Mouse (Mus musculus) MEL (cell line): ENCODE data around the gene Bex6. TPM values are rescaled to one million over a fixed set of nuclear protein-coding genes. Genes with fewer than 3 reads are reported as not detected.
A peak's percentile ranks its signal among the peaks of the same experiment; 100 is the strongest.

Experiments
- DNase-seq: peaks from one replicate; pipeline ENCODE4 v3.0.0; 2011; ENCODE audit warnings: low read depth, low spot score
- H3K27ac ChIP-seq: 2 replicates; pipeline ENCODE4 v1.5.1; 2012; ENCODE audit warnings: low read depth, mild to moderate bottlenecking, control low read depth, low read length, moderate library complexity; ENCODE audit not compliant: control insufficient read depth
- H3K27me3 ChIP-seq, 2 experiments: fragments of 150-350 bp in 1 of 2; sonication (generic) in 1 of 2; 2 replicates each; pipeline ENCODE4 v1.6.1; 2012; ENCODE audit warnings: low read length in 2 of 2, mild to moderate bottlenecking in 2 of 2, improper control_type of control experiment in 1 of 2, moderate library complexity in 1 of 2; ENCODE audit not compliant: insufficient read depth in 2 of 2, control insufficient read depth in 1 of 2
- H3K36me3 ChIP-seq, 2 experiments: 2 replicates each; pipeline ENCODE4 v1.6.1; 2012 to 2014; ENCODE audit warnings: low read length in 2 of 2, improper control_type of control experiment in 1 of 2, inconsistent platforms in 1 of 2, mild to moderate bottlenecking in 1 of 2; ENCODE audit not compliant: insufficient read depth in 2 of 2, control insufficient read depth in 1 of 2
- H3K4me1 ChIP-seq, 2 experiments: fragments of 150-350 bp in 1 of 2; sonication (generic) in 1 of 2; 2 replicates each; pipeline ENCODE4 v1.6.1; 2012; ENCODE audit warnings: low read length in 2 of 2, improper control_type of control experiment in 1 of 2, mild to moderate bottlenecking in 1 of 2; ENCODE audit not compliant: insufficient read depth in 2 of 2, control insufficient read depth in 1 of 2
- H3K4me3 ChIP-seq, 2 experiments: fragments of 150-350 bp in 1 of 2; sonication (generic) in 1 of 2; 2 replicates each; pipeline ENCODE4 v1.5.1; 2012; ENCODE audit warnings: low read depth in 2 of 2, low read length in 2 of 2, mild to moderate bottlenecking in 2 of 2, moderate library complexity in 2 of 2, control low read depth in 1 of 2, improper control_type of control experiment in 1 of 2; ENCODE audit not compliant: control insufficient read depth in 1 of 2, insufficient read depth in 1 of 2
- H3K79me2 ChIP-seq: 2 replicates; pipeline ENCODE4 v1.6.1; 2012; ENCODE audit warnings: mild to moderate bottlenecking, low read length, moderate library complexity; ENCODE audit not compliant: control insufficient read depth, poor library complexity, insufficient read depth
- H3K9ac ChIP-seq: 2 replicates; pipeline ENCODE4 v1.6.1; 2012; ENCODE audit warnings: low read depth, mild to moderate bottlenecking, control low read depth, low read length, moderate library complexity; ENCODE audit not compliant: control insufficient read depth, poor library complexity, severe bottlenecking
- H3K9me3 ChIP-seq: fragments of 150-350 bp; sonication (generic); replicated peaks from 2 replicates; pipeline ENCODE4 v1.6.1; 2012; ENCODE audit warnings: mild to moderate bottlenecking, low read length, improper control_type of control experiment, moderate library complexity; ENCODE audit not compliant: insufficient read depth
- BHLHE40 ChIP-seq: IDR thresholded peaks from 2 replicates; pipeline ENCODE4 v1.6.1; 2012; ENCODE audit warnings: low read depth, mild to moderate bottlenecking, inconsistent platforms, low read length, improper control_type of control experiment, borderline replicate concordance
- CHD1 ChIP-seq: IDR thresholded peaks from 2 replicates; pipeline ENCODE4 v1.6.1; 2012; ENCODE audit warnings: low read depth, mild to moderate bottlenecking, inconsistent platforms, low read length, improper control_type of control experiment
- CHD2 ChIP-seq: IDR thresholded peaks from 2 replicates; pipeline ENCODE4 v1.6.1; 2011; ENCODE audit warnings: low read length, improper control_type of control experiment
- CTCF ChIP-seq, 3 experiments: IDR thresholded peaks in 2 of 3; conservative IDR thresholded peaks in 1 of 3; 2 replicates each; pipeline ENCODE4 v1.5.1; 2011 to 2012; ENCODE audit warnings: low read length in 3 of 3, low read depth in 2 of 3, mild to moderate bottlenecking in 2 of 3, improper control_type of control experiment in 1 of 3, inconsistent platforms in 1 of 3, mixed read lengths in 1 of 3, moderate library complexity in 1 of 3; ENCODE audit not compliant: control insufficient read depth in 1 of 3, insufficient read depth in 1 of 3, poor library complexity in 1 of 3, severe bottlenecking in 1 of 3
- E2F4 ChIP-seq: IDR thresholded peaks from 2 replicates; pipeline ENCODE4 v1.6.1; 2011; ENCODE audit warnings: low read depth, low read length, improper control_type of control experiment, borderline replicate concordance
- ELF1 ChIP-seq: IDR thresholded peaks from 2 replicates; pipeline ENCODE4 v1.6.1; 2014; ENCODE audit warnings: low read depth, mild to moderate bottlenecking, inconsistent platforms, low read length, improper control_type of control experiment, moderate library complexity
- ETS1 ChIP-seq: IDR thresholded peaks from 2 replicates; pipeline ENCODE4 v1.6.1; 2012; ENCODE audit warnings: low read depth, mild to moderate bottlenecking, inconsistent platforms, low read length, improper control_type of control experiment, moderate library complexity
- GABPA ChIP-seq: IDR thresholded peaks from 2 replicates; pipeline ENCODE4 v1.6.1; 2012; ENCODE audit warnings: low read depth, mild to moderate bottlenecking, inconsistent platforms, low read length, improper control_type of control experiment, moderate library complexity
- GATA1 ChIP-seq: IDR thresholded peaks from 2 replicates; pipeline ENCODE4 v1.6.1; 2011; ENCODE audit warnings: low read depth, low read length, improper control_type of control experiment
- HCFC1 ChIP-seq: IDR thresholded peaks from 2 replicates; pipeline ENCODE4 v1.6.1; 2012; ENCODE audit warnings: low read depth, mild to moderate bottlenecking, inconsistent platforms, low read length, improper control_type of control experiment, moderate library complexity
- JUND ChIP-seq: IDR thresholded peaks from 2 replicates; pipeline ENCODE4 v1.6.1; 2011; ENCODE audit warnings: low read depth, mild to moderate bottlenecking, improper control_type of control experiment, low read length
- KAT2A ChIP-seq: conservative IDR thresholded peaks from 2 replicates; pipeline ENCODE4 v1.6.1; 2012; ENCODE audit warnings: low read depth, low read length, improper control_type of control experiment, inconsistent platforms
- MAFK ChIP-seq: IDR thresholded peaks from 2 replicates; pipeline ENCODE4 v1.6.1; 2011; ENCODE audit warnings: low read depth, mild to moderate bottlenecking, low read length, improper control_type of control experiment, borderline replicate concordance
- MAX ChIP-seq: IDR thresholded peaks from 2 replicates; pipeline ENCODE4 v1.6.1; 2011; ENCODE audit warnings: low read length, improper control_type of control experiment
- MAZ ChIP-seq: IDR thresholded peaks from 2 replicates; pipeline ENCODE4 v1.6.1; 2012; ENCODE audit warnings: low read depth, mild to moderate bottlenecking, inconsistent platforms, low read length, improper control_type of control experiment
- MXI1 ChIP-seq: IDR thresholded peaks from 2 replicates; pipeline ENCODE4 v1.6.1; 2011; ENCODE audit warnings: mild to moderate bottlenecking, low read depth, low read length, improper control_type of control experiment
- MYB ChIP-seq: IDR thresholded peaks from 2 replicates; pipeline ENCODE4 v1.6.1; 2011; ENCODE audit warnings: mild to moderate bottlenecking, low read depth, low read length, improper control_type of control experiment
- MYC ChIP-seq: IDR thresholded peaks from 2 replicates; pipeline ENCODE4 v1.6.1; 2011; ENCODE audit warnings: low read depth, mild to moderate bottlenecking, low read length, improper control_type of control experiment, moderate library complexity
- NELFE ChIP-seq: IDR thresholded peaks from 2 replicates; pipeline ENCODE4 v1.6.1; 2011; ENCODE audit warnings: low read depth, low read length, improper control_type of control experiment
- NRF1 ChIP-seq: IDR thresholded peaks from 2 replicates; pipeline ENCODE4 v1.6.1; 2014; ENCODE audit warnings: low read depth, mild to moderate bottlenecking, inconsistent platforms, low read length, improper control_type of control experiment, moderate library complexity; ENCODE audit not compliant: poor library complexity, insufficient read depth, severe bottlenecking
- POLR2A ChIP-seq, 2 experiments: IDR thresholded peaks; 2 replicates each; pipeline ENCODE4 v1.6.1; 2011 to 2012; ENCODE audit warnings: low read length in 2 of 2, mild to moderate bottlenecking in 2 of 2, control low read depth in 1 of 2, improper control_type of control experiment in 1 of 2, low read depth in 1 of 2, moderate library complexity in 1 of 2; ENCODE audit not compliant: control insufficient read depth in 1 of 2, insufficient read depth in 1 of 2, poor library complexity in 1 of 2
- POLR2AphosphoS2 ChIP-seq: IDR thresholded peaks from 2 replicates; pipeline ENCODE4 v1.6.1; 2011; ENCODE audit warnings: low read length, improper control_type of control experiment
- POLR2AphosphoS5 ChIP-seq: IDR thresholded peaks from 2 replicates; pipeline ENCODE4 v1.6.1; 2012; ENCODE audit warnings: low read depth, borderline replicate concordance, mild to moderate bottlenecking, inconsistent platforms, low read length, moderate library complexity, mixed read lengths
- RAD21 ChIP-seq: IDR thresholded peaks from 2 replicates; pipeline ENCODE4 v1.6.1; 2011; ENCODE audit warnings: mild to moderate bottlenecking, low read depth, low read length, improper control_type of control experiment
- RCOR1 ChIP-seq: IDR thresholded peaks from 2 replicates; pipeline ENCODE4 v1.6.1; 2012; ENCODE audit warnings: low read depth, mild to moderate bottlenecking, inconsistent platforms, low read length, improper control_type of control experiment
- SIN3A ChIP-seq: IDR thresholded peaks from 2 replicates; pipeline ENCODE4 v1.6.1; 2012; ENCODE audit warnings: low read length, improper control_type of control experiment, inconsistent platforms
- SMC3 ChIP-seq: IDR thresholded peaks from 2 replicates; pipeline ENCODE4 v1.6.1; 2011; ENCODE audit warnings: low read depth, low read length, improper control_type of control experiment
- TAL1 ChIP-seq: IDR thresholded peaks from 2 replicates; pipeline ENCODE4 v1.6.1; 2012; ENCODE audit warnings: mild to moderate bottlenecking, inconsistent platforms, low read length, moderate library complexity, mixed read lengths
- TBP ChIP-seq: IDR thresholded peaks from 2 replicates; pipeline ENCODE4 v1.8.0; 2011; ENCODE audit warnings: low read depth, low read length, improper control_type of control experiment
- TCF12 ChIP-seq: IDR thresholded peaks from 2 replicates; pipeline ENCODE4 v1.6.1; 2014; ENCODE audit warnings: low read depth, mild to moderate bottlenecking, inconsistent platforms, low read length, improper control_type of control experiment, moderate library complexity
- UBTF ChIP-seq: IDR thresholded peaks from 2 replicates; pipeline ENCODE4 v1.6.1; 2012; ENCODE audit warnings: low read depth, mild to moderate bottlenecking, inconsistent platforms, low read length, improper control_type of control experiment, moderate library complexity, borderline replicate concordance; ENCODE audit not compliant: insufficient read depth
- USF1 ChIP-seq: IDR thresholded peaks from 2 replicates; pipeline ENCODE4 v1.6.1; 2014; ENCODE audit warnings: low read depth, mild to moderate bottlenecking, inconsistent platforms, low read length, improper control_type of control experiment, moderate library complexity
- USF2 ChIP-seq, 2 experiments: IDR thresholded peaks; 2 replicates each; pipeline ENCODE4 v1.6.1; 2011 to 2012; ENCODE audit warnings: improper control_type of control experiment in 2 of 2, low read length in 2 of 2, borderline replicate concordance in 1 of 2, inconsistent platforms in 1 of 2, low read depth in 1 of 2, mild to moderate bottlenecking in 1 of 2; ENCODE audit not compliant: insufficient read depth in 1 of 2
- ZC3H11A ChIP-seq: IDR thresholded peaks from 2 replicates; pipeline ENCODE4 v1.6.1; 2012; ENCODE audit warnings: low read depth, mild to moderate bottlenecking, inconsistent platforms, low read length, improper control_type of control experiment
- ZKSCAN1 ChIP-seq: IDR thresholded peaks from 2 replicates; pipeline ENCODE4 v1.6.1; 2012; ENCODE audit warnings: low read depth, mild to moderate bottlenecking, inconsistent platforms, low read length, improper control_type of control experiment, moderate library complexity
- ZMIZ1 ChIP-seq: IDR thresholded peaks from 2 replicates; pipeline ENCODE4 v1.6.1; 2012; ENCODE audit warnings: low read depth, mild to moderate bottlenecking, inconsistent platforms, low read length, improper control_type of control experiment, moderate library complexity
- ZNF384 ChIP-seq: IDR thresholded peaks from 2 replicates; pipeline ENCODE4 v1.6.1; 2012; ENCODE audit warnings: low read depth, mild to moderate bottlenecking, inconsistent platforms, low read length, improper control_type of control experiment
- polyA plus RNA-seq, 2 experiments: library from polyadenylated mRNA; stranded (reverse) in 1 of 2; unstranded in 1 of 2; fragments of >175 nt in 1 of 2; fragments of >200 nt in 1 of 2; gene quantifications; 2 replicates each; pipeline versions ENCODE4 v1.2.1 to v1.2.4; 2012; ENCODE audit warnings: low replicate concordance in 2 of 2, low read depth in 1 of 2; ENCODE audit not compliant: insufficient read length in 2 of 2, insufficient read depth in 1 of 2, missing spikeins in 1 of 2
- total RNA-seq: library from RNA; depleted of rRNA; stranded (reverse); fragments of 300-350 nt; gene quantifications from 2 replicates; pipeline ENCODE4 v1.2.3, GENCODE M21; 2012

The Bex6 gene
- total and polyA plus RNA-seq, 3 experiments, result not detected

GRCm38 (mm10) chr16:32165281-32165821, 14.3 kb upstream of the Bex6 start, which contains the start of gene Nrros:
TSS of gene Nrros (minus strand) at chr16:32165594.
- peaks cover 9 to 24% of the 10 kb centered on the region in 2 experiments for H3K4me1 ChIP-seq
- peak within 1 kb of the TSS; percentile 84 for H3K27ac ChIP-seq
- H3K9ac ChIP-seq, result peak within 1 kb of the TSS; percentile 91
- peaks cover 0 to 32% of the 10 kb centered on the region in 2 experiments for H3K36me3 ChIP-seq
- H3K27me3 ChIP-seq, result no peaks in the 10 kb centered on the region
- peaks cover 42% of the 10 kb centered on the region for H3K79me2 ChIP-seq
- DNase-seq, result peak; percentile 97
- no peaks in the 10 kb centered on the region for H3K9me3 ChIP-seq
- H3K4me3 ChIP-seq, result peak within 1 kb of the TSS; percentile 87
- TF ChIP-seq ZNF384, result 0 out of 2 replicates have a peak, but pooled peaks have one; percentile 27
- peak; percentile 97 for TF ChIP-seq MXI1
- TF ChIP-seq USF2 (IDR thresholded peaks at IDR 0.05; ENCODE audit: borderline replicate concordance in 1 of 2, insufficient read depth in 1 of 2, low read depth in 1 of 2, low read length in 2 of 2), result peak in 1 of 2 experiments; percentile 62; a peak in 1 of 4 replicates
- peak; percentile 98 for TF ChIP-seq MYC
- TF ChIP-seq BHLHE40, result peak; percentile 52; the same call in 1 of the 2 replicates
- peak; percentile 75 for TF ChIP-seq HCFC1
- peak; percentile 95 for TF ChIP-seq USF1
- no peak for TF ChIP-seq CTCF (IDR thresholded peaks at IDR 0.05 in 2 of 3, conservative IDR thresholded peaks at IDR 0.05 in 1 of 3; ENCODE audit: control insufficient read depth in 1 of 3, insufficient read depth in 1 of 3, low read depth in 2 of 3, low read length in 3 of 3, poor library complexity in 1 of 3, severe bottlenecking in 1 of 3)
- TF ChIP-seq SIN3A, result peak; percentile 98; the same call in 1 of the 2 replicates
- TF ChIP-seq SMC3, result no peak
- peak; percentile 63 for TF ChIP-seq GATA1
- no peak for TF ChIP-seq JUND
- TF ChIP-seq UBTF, result peak; percentile 90; the same call in 1 of the 2 replicates
- TF ChIP-seq E2F4, result peak; percentile 63; the same call in 1 of the 2 replicates
- no peak for TF ChIP-seq MAFK
- no peak for TF ChIP-seq TAL1
- peak; percentile 96 for TF ChIP-seq NELFE
- no peak for TF ChIP-seq ZC3H11A
- TF ChIP-seq TBP, result peak; percentile 84
- peak; percentile 87 for TF ChIP-seq MYB
- peak; percentile 87 for TF ChIP-seq ETS1
- TF ChIP-seq KAT2A, result no peak
- peak; percentile 85 for TF ChIP-seq ELF1
- TF ChIP-seq MAZ, result peak; percentile 87; the same call in 1 of the 2 replicates
- no peak for TF ChIP-seq POLR2AphosphoS5
- peak; percentile 88 for TF ChIP-seq ZMIZ1
- peak; percentile 83 for TF ChIP-seq TCF12
- no peak for TF ChIP-seq RAD21
- TF ChIP-seq RCOR1, result no peak; the same call in 1 of the 2 replicates
- TF ChIP-seq GABPA, result no peak
- peak; percentile 92 to 97 for TF ChIP-seq POLR2A (IDR thresholded peaks at IDR 0.05; ENCODE audit: control insufficient read depth in 1 of 2, insufficient read depth in 1 of 2, low read depth in 1 of 2, low read length in 2 of 2, poor library complexity in 1 of 2)
- no peak; the same call in 1 of the 2 replicates for TF ChIP-seq NRF1
- TF ChIP-seq CHD2, result peak; percentile 68
- TF ChIP-seq CHD1, result peak; percentile 91; the same call in 1 of the 2 replicates
- TF ChIP-seq POLR2AphosphoS2, result peak; percentile 95
- TF ChIP-seq MAX, result peak; percentile 96
- TF ChIP-seq ZKSCAN1, result no peak; the same call in 1 of the 2 replicates
